Mouse (Mus musculus): Measurements from ENCODE around the gene Bricd5.

DNA sequence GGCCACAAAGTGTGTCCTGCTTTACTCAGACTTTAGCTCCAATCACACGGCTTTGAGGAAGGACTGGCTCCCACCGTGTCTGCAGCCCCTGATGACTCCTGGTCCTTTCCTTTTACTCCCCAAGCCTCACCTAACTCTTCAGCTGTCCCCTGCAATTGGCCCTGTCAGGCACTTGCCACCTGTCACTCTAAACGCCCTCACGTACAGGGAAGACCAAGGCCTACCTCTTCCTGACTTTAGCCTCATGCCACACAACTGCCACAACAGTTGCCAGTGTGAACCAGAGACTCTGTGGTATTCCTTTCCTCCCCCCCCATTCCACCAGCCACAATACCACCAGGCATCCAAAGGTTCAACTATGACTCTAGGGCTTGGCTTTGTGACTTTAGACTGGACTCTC lies 46.8 kb downstream of the Bricd5 start:
- TF ChIP-seq CTCF (IDR thresholded peaks at IDR 0.05; ENCODE audit: low read depth) (no peak), EP300 (IDR thresholded peaks at IDR 0.05; ENCODE audit: low read depth) (no peak)
